Mouse (Mus musculus) cerebellum, postnatal 36 days (tissue): ENCODE measurements around the gene Olfr767.
"Not testable (repeated sequence)": the region's sequence is repeated elsewhere in the genome, so short reads cannot be mapped to it uniquely, and the experiment has no call there.

Experiments
- DNase-seq, 2 experiments: peaks; one replicate each; pipeline ENCODE4 v3.0.0; 2021 to 2022; ENCODE audit warnings: mixed read lengths in 2 of 2

Olfr767 gene

DNA sequence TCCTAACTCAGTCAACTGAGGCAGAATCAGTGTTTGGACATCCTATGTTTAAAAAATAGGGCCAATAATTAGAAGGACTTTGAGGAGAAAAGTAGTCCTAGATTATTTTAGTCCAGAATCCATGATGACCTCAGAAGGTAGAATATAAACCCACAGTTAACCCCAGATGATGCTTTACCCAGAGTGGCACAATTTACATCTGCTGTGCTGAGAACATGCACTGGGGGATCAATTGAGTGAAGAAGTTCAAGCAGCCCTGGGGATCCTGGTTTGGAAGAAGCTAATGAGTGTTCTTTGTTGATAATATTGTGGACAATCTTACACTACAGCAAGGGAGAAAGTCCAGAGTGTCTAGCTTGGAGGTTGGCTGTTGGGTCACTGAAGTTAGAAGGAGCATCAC is at the start of gene Olfr767:
Olfr767 (minus strand) TSS at position 101 of the 400 bp plus-strand sequence.
- not testable (repeated sequence) for DNase-seq

DNA sequence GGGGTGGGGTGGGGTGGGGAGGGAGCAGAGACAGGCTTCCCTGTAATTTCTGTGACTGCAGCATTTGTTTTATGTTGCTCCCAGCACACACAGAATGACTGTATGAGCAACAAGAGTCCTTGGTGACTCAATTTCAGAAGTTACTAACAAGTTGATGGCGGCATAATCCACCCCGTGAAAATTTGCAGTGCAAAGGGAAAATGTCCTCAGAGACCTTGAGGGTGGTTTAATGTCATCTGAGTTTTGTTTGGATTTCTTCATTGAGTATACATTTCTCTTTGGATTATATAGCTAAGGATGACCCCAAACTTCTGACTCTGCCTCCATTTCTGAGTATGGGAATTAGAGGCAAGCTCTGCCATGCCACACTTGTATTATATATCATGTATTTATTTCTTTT is 35.1 kb upstream of the Olfr767 start, which contains the start of gene Olfr769:
Olfr769 (minus strand) TSS at position 101 of the 400 bp plus-strand sequence.
- DNase-seq: no peak

DNA sequence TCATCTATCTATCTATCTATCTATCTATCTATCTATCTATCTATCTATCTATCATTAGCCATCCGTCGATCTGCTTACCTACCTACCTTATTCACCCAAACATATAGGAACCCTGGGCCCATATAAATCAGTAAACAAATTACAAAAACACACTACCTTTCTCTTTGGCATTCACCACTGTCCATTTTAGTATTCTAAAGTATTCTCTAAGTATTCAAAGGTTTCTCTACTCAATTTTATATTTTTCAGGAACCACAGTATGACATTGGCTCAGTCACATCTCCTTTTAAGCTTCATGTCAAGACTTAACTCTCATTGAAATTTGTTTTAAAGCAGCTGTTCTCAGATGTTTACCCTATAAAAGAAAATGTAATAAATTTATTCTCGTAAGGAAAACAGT is 32.4 kb upstream of the Olfr767 start:
- no peak for DNase-seq

DNA sequence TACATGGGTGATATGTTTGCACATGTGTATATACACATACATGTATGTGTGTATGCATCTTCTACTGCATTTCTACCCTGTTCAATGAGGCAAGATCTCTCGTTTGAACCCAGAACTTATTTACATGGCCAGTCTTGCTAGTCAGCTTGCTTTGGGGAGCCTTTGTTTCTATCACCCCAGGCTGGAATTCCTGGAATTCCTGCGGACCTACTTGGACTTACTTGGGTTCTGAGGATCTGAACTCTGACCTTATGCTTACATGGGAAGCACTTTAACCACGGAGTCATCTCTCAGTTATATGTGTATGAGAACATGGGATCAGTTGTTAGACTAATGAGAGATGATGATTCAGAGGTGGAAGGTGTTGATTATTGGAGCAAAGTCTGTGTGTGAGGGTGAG is 18.5 kb upstream of the Olfr767 start:
- DNase-seq: no peak

DNA sequence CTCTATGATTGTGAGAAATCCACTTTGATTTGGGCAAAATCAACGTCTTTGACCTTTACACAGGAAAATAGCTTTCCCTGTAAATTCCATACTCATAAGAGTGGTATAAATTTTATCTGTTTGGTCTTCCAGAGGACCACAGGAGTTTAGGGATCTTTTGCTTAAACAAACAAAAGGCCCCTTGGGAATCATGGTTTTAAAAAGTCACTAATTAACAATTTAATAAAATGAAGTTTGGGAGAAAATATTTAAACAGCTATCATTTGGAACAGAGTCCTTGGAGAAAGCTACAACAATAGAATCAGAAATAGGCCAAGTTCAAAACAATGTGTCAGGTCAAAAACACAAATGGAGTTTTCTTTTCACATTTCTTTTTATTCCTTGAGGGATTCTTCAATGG is 16.6 kb upstream of the Olfr767 start, which contains the start of gene Olfr768:
Olfr768 (minus strand) TSS at position 101 of the 400 bp plus-strand sequence.
- DNase-seq: no peak

DNA sequence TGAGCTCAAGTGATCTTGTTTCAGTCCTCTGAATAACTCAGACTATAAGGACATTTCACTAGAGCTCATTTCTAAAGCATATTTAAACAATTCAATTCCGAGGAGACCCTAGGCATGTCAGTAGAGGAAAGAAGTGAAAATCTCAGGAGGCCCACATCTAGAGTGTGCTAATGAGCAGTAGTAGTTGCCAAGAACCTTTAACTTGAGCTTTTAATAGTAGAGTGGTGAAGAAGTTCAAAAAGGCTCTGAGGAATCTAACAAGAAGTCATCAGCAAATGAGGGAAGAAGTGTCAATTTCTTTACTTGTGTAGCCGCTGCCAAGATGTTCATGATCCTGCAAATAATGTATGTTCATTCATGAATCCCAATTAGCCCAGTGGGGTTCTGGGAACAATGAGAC is 13.8 kb downstream of the Olfr767 start, which contains the start of gene Olfr766-ps1:
Olfr766-ps1 (minus strand) TSS at position 101 of the 400 bp plus-strand sequence.
- DNase-seq: no peak

DNA sequence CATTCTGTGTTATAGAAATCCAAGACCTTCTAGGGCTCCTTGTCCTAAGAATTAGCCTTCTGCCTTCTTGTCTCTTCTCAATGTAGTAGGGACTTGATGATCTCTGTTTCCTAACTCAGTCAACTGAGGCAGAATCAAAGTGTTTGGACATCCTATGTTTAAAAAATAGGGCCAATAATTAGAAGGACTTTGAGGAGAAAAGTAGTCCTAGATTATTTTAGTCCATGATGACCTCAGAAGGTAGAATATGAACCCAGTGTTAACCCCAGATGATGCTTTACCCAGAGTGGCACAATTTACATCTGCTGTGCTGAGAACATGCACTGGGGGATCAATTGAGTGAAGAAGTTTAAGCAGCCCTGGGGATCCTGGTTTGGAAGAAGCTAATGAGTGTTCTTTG is 32.8 kb downstream of the Olfr767 start, which contains the start of gene Olfr765:
Olfr765 (minus strand) TSS at position 101 of the 400 bp plus-strand sequence.
- DNase-seq: not testable (repeated sequence)

DNA sequence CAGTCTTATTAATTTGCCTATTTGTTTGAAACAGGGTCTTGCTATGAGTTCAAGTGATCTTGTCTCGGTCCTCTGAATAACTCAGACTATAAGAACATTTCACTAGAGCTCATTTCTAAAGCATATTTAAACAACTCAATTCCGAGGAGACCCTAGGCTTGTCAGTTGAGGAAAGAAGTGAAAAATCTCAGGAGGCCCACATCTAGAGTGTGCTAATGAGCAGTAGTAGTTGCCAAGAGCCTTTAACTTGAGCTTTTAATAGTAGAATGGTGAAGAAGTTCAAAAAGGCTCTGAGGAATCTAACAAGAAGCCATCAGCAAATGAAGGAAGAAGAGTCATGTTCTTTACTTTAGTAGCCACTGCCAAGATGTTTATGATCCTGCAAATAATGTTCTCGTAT is 42.9 kb downstream of the Olfr767 start, which contains the start of gene Olfr764-ps1:
Olfr764-ps1 (minus strand) TSS at position 101 of the 400 bp plus-strand sequence.
- no peak for DNase-seq

DNA sequence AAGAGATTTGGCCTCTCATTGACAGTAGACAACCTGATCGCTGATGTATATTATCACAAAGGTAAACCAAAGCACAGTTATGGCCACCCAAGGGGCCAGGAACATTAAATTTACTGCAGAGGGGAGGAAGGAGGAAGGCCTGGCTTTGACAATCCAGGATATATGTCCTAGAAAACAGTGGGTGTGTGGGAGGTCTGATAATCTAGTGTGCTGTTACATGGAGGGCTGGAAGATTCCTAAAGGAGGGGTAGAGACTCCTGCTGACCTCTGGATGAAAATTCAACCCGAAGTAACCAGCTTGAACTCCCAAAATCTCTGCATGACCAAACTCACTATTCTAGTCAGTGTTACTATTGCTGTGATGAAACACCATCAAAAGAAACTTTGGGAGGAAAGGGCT is 54.4 kb downstream of the Olfr767 start:
- DNase-seq: no peak

DNA sequence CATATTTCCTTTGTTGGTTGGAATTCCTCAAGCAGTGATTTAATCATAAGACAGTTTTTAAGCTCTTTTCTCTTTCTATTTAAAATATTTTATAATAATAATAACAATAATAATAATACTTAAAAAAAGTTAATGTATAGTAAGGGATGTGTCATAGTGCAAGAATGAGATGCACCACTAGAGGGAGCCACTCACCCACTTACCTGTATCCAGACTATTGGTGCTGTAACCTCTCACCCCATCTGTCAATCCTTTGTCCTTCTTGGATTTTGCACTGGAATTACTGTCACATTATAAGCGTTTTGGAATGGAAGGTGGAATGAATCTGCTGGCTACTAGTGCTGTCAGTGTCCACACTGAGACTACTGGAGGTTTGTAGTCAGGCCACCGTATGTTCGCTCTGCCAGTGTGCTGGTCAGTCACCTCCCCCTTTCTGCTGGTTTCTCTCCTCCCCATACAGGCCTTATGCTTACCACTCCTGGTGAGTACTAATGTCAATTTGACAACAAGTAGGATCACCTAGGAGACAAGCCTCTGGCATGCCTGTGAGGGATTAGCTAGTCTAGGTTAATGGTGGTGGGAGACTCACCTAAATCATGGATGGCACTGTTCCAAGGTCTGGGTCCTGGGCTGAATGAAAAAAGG is 56.6 kb downstream of the Olfr767 start:
- peak; percentile 3 to 28 for DNase-seq
